Mouse (Mus musculus) WW6 (cell line): ENCODE measurements around the gene Gm13276.
A peak's percentile ranks its signal among the peaks of the same experiment; 100 is the strongest.
"Not testable (repeated sequence)": the region's sequence is repeated elsewhere in the genome, so short reads cannot be mapped to it uniquely, and the experiment has no call there.

Source experiments
- DNase-seq: peaks from one replicate; pipeline ENCODE4 v3.0.0-alpha.2; 2013; ENCODE audit warnings: low read depth, low spot score

Gm13276 gene

GRCm38 (mm10) chr4:88785409-88785808 is at the start of gene Gm13276:
Gene Gm13276 (plus strand): TSS chr4:88785709.
- not testable (repeated sequence) for DNase-seq

GRCm38 (mm10) chr4:88738480-88738879 is 47.0 kb upstream of the Gm13276 start:
- DNase-seq: no peak

GRCm38 (mm10) chr4:88739036-88739435 is 46.5 kb upstream of the Gm13276 start:
- DNase-seq: no peak

- DNase-seq: no peak
Observed at GRCm38 (mm10) chr4:88741426-88741825, 44.1 kb upstream of the Gm13276 start.

GRCm38 (mm10) chr4:88742771-88743371 is 42.6 kb upstream of the Gm13276 start:
- no peak for DNase-seq

GRCm38 (mm10) chr4:88744207-88744606 is 41.3 kb upstream of the Gm13276 start:
- no peak for DNase-seq

GRCm38 (mm10) chr4:88749926-88750325 is 35.6 kb upstream of the Gm13276 start:
- no peak for DNase-seq

- not testable (repeated sequence) for DNase-seq
Observed at GRCm38 (mm10) chr4:88754818-88755340, 30.6 kb upstream of the Gm13276 start, which contains the start of gene Gm13271. Gene Gm13271 (plus strand): TSS chr4:88754868.

GRCm38 (mm10) chr4:88756581-88757513 is 28.7 kb upstream of the Gm13276 start:
- DNase-seq: not testable (repeated sequence)

GRCm38 (mm10) chr4:88757628-88758031 is 27.9 kb upstream of the Gm13276 start:
- peak; percentile 60 for DNase-seq

GRCm38 (mm10) chr4:88758751-88759150 is 26.8 kb upstream of the Gm13276 start:
- DNase-seq: not testable (repeated sequence)

- not testable (repeated sequence) for DNase-seq
Observed at GRCm38 (mm10) chr4:88759610-88760268, 25.8 kb upstream of the Gm13276 start, which contains the start of gene Gm13283. Gene Gm13283 (plus strand): TSS chr4:88760119.

GRCm38 (mm10) chr4:88760431-88760830 is 25.1 kb upstream of the Gm13276 start:
- DNase-seq: not testable (repeated sequence)

GRCm38 (mm10) chr4:88761776-88762175 is 23.7 kb upstream of the Gm13276 start:
- not testable (repeated sequence) for DNase-seq

- not testable (repeated sequence) for DNase-seq
Observed at GRCm38 (mm10) chr4:88762341-88762740, 23.2 kb upstream of the Gm13276 start.

- not testable (repeated sequence) for DNase-seq
Observed at GRCm38 (mm10) chr4:88763384-88764018, 22.0 kb upstream of the Gm13276 start.

GRCm38 (mm10) chr4:88773534-88773933 is 12.0 kb upstream of the Gm13276 start, which contains the start of gene Gm13290:
Gene Gm13290 (plus strand): TSS chr4:88773834.
- not testable (repeated sequence) for DNase-seq

GRCm38 (mm10) chr4:88776622-88777021 is 8.9 kb upstream of the Gm13276 start, which contains the start of gene Gm13289:
Gene Gm13289 (plus strand): TSS chr4:88776922.
- not testable (repeated sequence) for DNase-seq

- not testable (repeated sequence) for DNase-seq
Observed at GRCm38 (mm10) chr4:88779550-88779949, 6.0 kb upstream of the Gm13276 start, which contains the start of gene Gm13272. Gene Gm13272 (plus strand): TSS chr4:88779850.

GRCm38 (mm10) chr4:88780320-88780719 is 5.2 kb upstream of the Gm13276 start:
- DNase-seq: not testable (repeated sequence)

GRCm38 (mm10) chr4:88781831-88782230 is 3.7 kb upstream of the Gm13276 start, which contains the start of gene Ifnz:
Gene Ifnz (plus strand): TSS chr4:88782131.
- not testable (repeated sequence) for DNase-seq
